Mouse (Mus musculus) embryonic facial prominence, embryonic 14.5 days (tissue): ENCODE measurements around the gene Lyrm7. TPM values are rescaled to one million over a fixed set of nuclear protein-coding genes. Genes with fewer than 3 reads are reported as not detected.

ENCODE experiments used
- polyA plus RNA-seq: library from polyadenylated mRNA; unstranded; fragments of >200 nt; fragmentation: Nextera tagmentation; extraction: Ambion mirVana; gene quantifications from 2 replicates; pipeline ENCODE4 v1.2.1, GENCODE M21; 2014

Gene Lyrm7
- polyA plus RNA-seq, 1 experiment from 2014 or later, result 10.6 TPM

Other genes with a start within 250 kb of the Lyrm7 start
- 72.1 and 84.3 TPM in 2 replicates for gene Cdc42se2, start 73.2 kb downstream of the Lyrm7 start, polyA plus RNA-seq
- gene Hint1, start 5.5 kb upstream of the Lyrm7 start, polyA plus RNA-seq, result 583 and 620 TPM in 2 replicates
- 67.7 and 89.8 TPM in 2 replicates for gene Gpx3, start 41.5 kb upstream of the Lyrm7 start, polyA plus RNA-seq
- gene Tnip1, start 102.0 kb upstream of the Lyrm7 start, polyA plus RNA-seq, result 20.4 and 21.0 TPM in 2 replicates
- 393 and 439 TPM in 2 replicates for gene Anxa6, start 172.5 kb upstream of the Lyrm7 start, polyA plus RNA-seq
- 2.2 and 2.7 TPM in 2 replicates for gene Ccdc69, start 217.2 kb upstream of the Lyrm7 start, polyA plus RNA-seq
- 28.2 and 30.3 TPM in 2 replicates for gene Gm2a, start 237.2 kb upstream of the Lyrm7 start, polyA plus RNA-seq